Mouse (Mus musculus): Measurements from ENCODE around the gene Ptprg. TPM values are rescaled to one million over a fixed set of nuclear protein-coding genes. Genes with fewer than 3 reads are reported as not detected.

Ptprg gene
- polyA plus RNA-seq, 2 experiments = 0.69 to 1.4 TPM

DNA sequence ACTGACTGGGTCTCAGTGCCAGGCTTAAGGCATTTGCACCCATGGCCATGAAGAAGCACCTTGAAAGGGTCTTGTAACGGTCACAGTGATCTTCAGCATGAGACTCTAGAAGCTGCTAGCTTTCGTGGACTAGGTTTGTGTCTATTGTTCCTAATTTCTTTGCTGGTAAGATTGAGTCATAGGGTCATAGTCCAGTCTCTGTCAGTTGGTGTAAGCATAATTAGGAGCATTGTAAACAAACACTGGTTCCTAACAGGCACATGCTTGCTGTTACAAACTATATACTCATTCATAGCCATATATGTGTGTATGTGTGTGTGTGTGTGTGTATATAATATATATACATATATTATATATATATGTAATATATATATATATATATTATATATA, 19.1 kb downstream of the Ptprg start:
- Histone ChIP-seq H3K4me2 (ENCODE audit: low read depth) (no peak overlapping the region), H3K9ac (replicated peaks) (no peak overlapping the region), H3K27ac (no peak overlapping the region), H3K36me3 (replicated peaks; ENCODE audit: control insufficient read depth, insufficient read depth, low read depth) (no peaks in the 10 kb centered on the region), H3K4me1 (replicated peaks; ENCODE audit: control insufficient read depth in 2 of 2, insufficient read depth in 2 of 2, low read length in 1 of 2) (peaks cover 0 to 3% of the 10 kb centered on the region in 2 experiments; a peak in 1 of 4 replicates), H3K9me3 (ENCODE audit: control insufficient read depth, low read length) (no peaks in the 10 kb centered on the region), H3K4me3 (ENCODE audit: insufficient read depth in 1 of 2, low read depth in 2 of 2, low read length in 2 of 2) (no peak overlapping the region), H3K27me3 (ENCODE audit: control insufficient read depth, insufficient read depth, low read length) (no peaks in the 10 kb centered on the region)
- TF ChIP-seq CTCF (IDR thresholded peaks at IDR 0.05; ENCODE audit: low read depth) (no peak), EP300 (IDR thresholded peaks at IDR 0.05; ENCODE audit: low read depth) (no peak)
- 45% methylated on average over 2 of the region's 2 CpGs for WGBS (ENCODE audit: insufficient replicate concordance)
- ATAC-seq (ENCODE audit: insufficient read depth) (no peak), DNase-seq (ENCODE audit: low read depth in 3 of 3, low spot score in 3 of 3) (no peak)

DNA sequence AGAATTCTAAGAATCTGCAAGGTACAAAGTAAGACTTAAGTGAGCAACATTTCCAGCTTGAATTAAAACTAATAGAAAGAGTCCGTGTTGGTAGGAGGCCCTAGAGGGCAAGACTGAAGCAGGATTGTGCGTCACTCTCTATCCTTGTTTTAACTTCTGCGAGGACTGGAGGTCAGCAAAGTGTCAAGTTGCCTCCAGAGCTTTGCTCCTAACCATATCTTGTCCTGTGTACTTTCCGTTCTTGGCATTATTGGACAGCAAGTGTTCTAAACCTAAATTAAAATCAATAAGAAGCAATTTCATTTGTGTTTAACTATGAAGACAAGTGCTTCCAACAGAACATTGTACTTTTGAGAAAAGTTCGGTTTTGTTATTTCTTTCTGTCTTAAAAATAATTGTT, 20.4 kb downstream of the Ptprg start:
- no peak for ATAC-seq (ENCODE audit: insufficient read depth)
- H3K4me3 ChIP-seq (ENCODE audit: insufficient read depth in 1 of 2, low read depth in 2 of 2, low read length in 2 of 2) = no peak overlapping the region
- H3K9ac ChIP-seq (replicated peaks) = no peak overlapping the region
- no peaks in the 10 kb centered on the region for H3K9me3 ChIP-seq (ENCODE audit: control insufficient read depth, low read length)
- H3K4me2 ChIP-seq (ENCODE audit: low read depth) = no peak overlapping the region
- DNase-seq (ENCODE audit: low read depth in 3 of 3, low spot score in 3 of 3) = no peak
- no peak overlapping the region for H3K27ac ChIP-seq
- H3K36me3 ChIP-seq (replicated peaks; ENCODE audit: control insufficient read depth, insufficient read depth, low read depth) = no peaks in the 10 kb centered on the region
- TF ChIP-seq CTCF (IDR thresholded peaks at IDR 0.05; ENCODE audit: low read depth) (no peak), EP300 (IDR thresholded peaks at IDR 0.05; ENCODE audit: low read depth) (no peak)
- H3K4me1 ChIP-seq (replicated peaks; ENCODE audit: control insufficient read depth in 2 of 2, insufficient read depth in 2 of 2, low read length in 1 of 2) = peaks cover 0 to 3% of the 10 kb centered on the region in 2 experiments; a peak in 1 of 4 replicates
- 57% methylated on average over 5 of the region's 5 CpGs for WGBS (ENCODE audit: insufficient replicate concordance)
- no peaks in the 10 kb centered on the region for H3K27me3 ChIP-seq (ENCODE audit: control insufficient read depth, insufficient read depth, low read length)

DNA sequence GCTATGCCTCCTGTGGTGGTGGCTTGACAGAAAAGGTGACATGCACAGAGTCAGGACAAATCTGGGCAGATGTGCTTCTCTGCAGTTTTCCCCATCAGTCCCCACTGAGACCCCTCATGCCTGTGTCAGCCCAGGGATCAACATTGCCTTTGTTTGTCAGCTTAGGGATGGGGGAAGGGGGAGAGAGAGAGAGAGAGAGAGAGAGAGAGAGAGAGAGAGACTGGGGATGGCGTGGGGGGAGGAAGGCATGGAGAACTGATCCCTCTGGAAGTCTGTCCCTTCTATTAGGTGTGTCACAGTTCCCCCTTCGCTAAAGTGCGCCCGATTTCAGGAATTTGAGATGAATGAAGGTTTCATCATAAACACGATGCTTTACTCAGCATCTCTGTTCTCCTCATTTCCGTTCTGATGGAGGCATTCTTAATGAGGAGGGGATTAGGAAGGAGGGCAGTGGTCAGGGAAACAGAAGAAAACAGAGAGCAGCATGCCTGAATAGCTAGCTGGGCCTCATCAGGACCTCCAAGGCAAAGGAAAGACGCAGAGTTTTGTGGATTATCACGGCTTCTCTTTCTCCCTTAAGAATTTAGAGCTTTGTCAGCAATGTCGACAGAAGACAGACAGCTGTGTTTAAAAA, 24.1 kb downstream of the Ptprg start:
- Histone ChIP-seq H3K4me3 (ENCODE audit: insufficient read depth in 1 of 2, low read depth in 2 of 2, low read length in 2 of 2) (no peak overlapping the region), H3K4me1 (replicated peaks; ENCODE audit: control insufficient read depth in 2 of 2, insufficient read depth in 2 of 2, low read length in 1 of 2) (0 out of 4 replicates have a peak, but pooled peaks cover 0 to under 1% of the 10 kb centered on the region in 2 experiments), H3K27me3 (ENCODE audit: control insufficient read depth, insufficient read depth, low read length) (no peaks in the 10 kb centered on the region), H3K9me3 (ENCODE audit: control insufficient read depth, low read length) (no peaks in the 10 kb centered on the region), H3K4me2 (ENCODE audit: low read depth) (no peak overlapping the region), H3K36me3 (replicated peaks; ENCODE audit: control insufficient read depth, insufficient read depth, low read depth) (no peaks in the 10 kb centered on the region), H3K9ac (replicated peaks) (no peak overlapping the region), H3K27ac (no peak overlapping the region)
- DNase-seq (ENCODE audit: low read depth in 3 of 3, low spot score in 3 of 3) = no peak
- ATAC-seq (ENCODE audit: insufficient read depth) = no peak
- 44% methylated on average over 9 of the region's 9 CpGs for WGBS (ENCODE audit: insufficient replicate concordance)
- TF ChIP-seq CTCF (IDR thresholded peaks at IDR 0.05; ENCODE audit: low read depth) = no peak
- no peak for TF ChIP-seq EP300 (IDR thresholded peaks at IDR 0.05; ENCODE audit: low read depth)

- no peak overlapping the region for H3K4me2 ChIP-seq (ENCODE audit: low read depth)
- H3K27ac ChIP-seq = no peak overlapping the region
- H3K4me3 ChIP-seq (ENCODE audit: insufficient read depth in 1 of 2, low read depth in 2 of 2, low read length in 2 of 2) = no peak overlapping the region
- H3K9ac ChIP-seq (replicated peaks) = no peak overlapping the region
- H3K9me3 ChIP-seq (ENCODE audit: control insufficient read depth, low read length) = no peaks in the 10 kb centered on the region
- no peaks in the 10 kb centered on the region for H3K36me3 ChIP-seq (replicated peaks; ENCODE audit: control insufficient read depth, insufficient read depth, low read depth)
- WGBS (ENCODE audit: insufficient replicate concordance) = 72% methylated on average over 8 of the region's 8 CpGs
- TF ChIP-seq CTCF (IDR thresholded peaks at IDR 0.05; ENCODE audit: low read depth) = no peak
- TF ChIP-seq EP300 (IDR thresholded peaks at IDR 0.05; ENCODE audit: low read depth) = no peak
- DNase-seq (ENCODE audit: low read depth in 3 of 3, low spot score in 3 of 3) (no peak), ATAC-seq (ENCODE audit: insufficient read depth) (no peak)
- no peaks in the 10 kb centered on the region for H3K27me3 ChIP-seq (ENCODE audit: control insufficient read depth, insufficient read depth, low read length)
- H3K4me1 ChIP-seq (replicated peaks; ENCODE audit: control insufficient read depth in 2 of 2, insufficient read depth in 2 of 2, low read length in 1 of 2) = no peaks in the 10 kb centered on the region
These were observed 24.6 kb downstream of the Ptprg start for GRCm38 (mm10) chr14:11577910-11578309.

GRCm38 (mm10) chr14:11578492-11578967, 25.2 kb downstream of the Ptprg start:
- no peaks in the 10 kb centered on the region for H3K36me3 ChIP-seq (replicated peaks; ENCODE audit: control insufficient read depth, insufficient read depth, low read depth)
- ATAC-seq (ENCODE audit: insufficient read depth) (no peak), DNase-seq (ENCODE audit: low read depth in 3 of 3, low spot score in 3 of 3) (no peak)
- H3K27ac ChIP-seq = no peak overlapping the region
- TF ChIP-seq CTCF (IDR thresholded peaks at IDR 0.05; ENCODE audit: low read depth) = no peak
- TF ChIP-seq EP300 (IDR thresholded peaks at IDR 0.05; ENCODE audit: low read depth) = no peak
- H3K27me3 ChIP-seq (ENCODE audit: control insufficient read depth, insufficient read depth, low read length) = no peaks in the 10 kb centered on the region
- H3K9me3 ChIP-seq (ENCODE audit: control insufficient read depth, low read length) = no peaks in the 10 kb centered on the region
- WGBS (ENCODE audit: insufficient replicate concordance) = 41% methylated on average over 6 of the region's 6 CpGs
- no peak overlapping the region for H3K4me2 ChIP-seq (ENCODE audit: low read depth)
- H3K9ac ChIP-seq (replicated peaks) = no peak overlapping the region
- no peaks in the 10 kb centered on the region for H3K4me1 ChIP-seq (replicated peaks; ENCODE audit: control insufficient read depth in 2 of 2, insufficient read depth in 2 of 2, low read length in 1 of 2)
- H3K4me3 ChIP-seq (ENCODE audit: insufficient read depth in 1 of 2, low read depth in 2 of 2, low read length in 2 of 2) = no peak overlapping the region
